Mouse (Mus musculus) stomach, postnatal 0 days (tissue): ENCODE data around the gene Dnaja1.

Experiments used
- CTCF ChIP-seq: IDR thresholded peaks from 2 replicates; pipeline ENCODE4 v1.5.1; 2016; ENCODE audit warnings: antibody characterized with exemption, low read depth, mild to moderate bottlenecking, moderate library complexity
- EP300 ChIP-seq: optimal IDR thresholded peaks from 2 replicates; pipeline ENCODE3; 2016; ENCODE audit warnings: antibody characterized with exemption

DNA sequence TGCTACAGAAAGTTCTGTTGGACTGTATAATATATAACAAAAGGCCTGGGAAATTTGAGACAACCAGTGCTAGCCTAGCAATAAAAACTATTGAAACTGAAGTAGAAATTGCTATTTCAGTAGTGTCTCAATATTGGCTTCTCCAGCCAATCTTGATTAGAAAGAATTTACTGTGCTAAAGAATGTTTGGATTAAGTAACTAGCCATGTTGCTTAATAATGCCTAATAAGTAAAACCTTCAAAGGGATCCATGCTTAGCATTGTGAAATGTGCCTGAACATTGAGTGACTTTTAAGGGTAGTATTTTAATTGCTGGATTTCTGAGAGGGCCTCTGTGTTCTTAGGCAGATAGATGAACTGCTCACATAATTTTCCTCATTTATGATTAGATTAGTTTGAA lies 3.6 kb downstream of the Dnaja1 start:
- TF ChIP-seq CTCF (no peak), EP300 (no peak)
